Mouse (Mus musculus) gastrocnemius, adult 18-20 months (tissue): ENCODE data around the gene Crct1. TPM values are rescaled to one million over a fixed set of nuclear protein-coding genes. Genes with fewer than 3 reads are reported as not detected.

ENCODE experiments used
- DNase-seq: peaks from one replicate; pipeline ENCODE4 v3.0.0; 2021; ENCODE audit warnings: low spot score
- long read RNA-seq, 2 experiments: library from polyadenylated mRNA; stranded (forward); transcript quantifications; one replicate each; pipeline ENCODE4 v2.0.0; 2021
- total RNA-seq, 2 experiments: library from RNA; stranded (reverse); gene quantifications; 2 replicates each; pipeline ENCODE4 v1.2.3; 2021

Crct1 gene
- total RNA-seq, result not detected
- long read RNA-seq, experiment 1, result 0 reads
- long read RNA-seq, experiment 2, result 0 reads

GRCm38 (mm10) chr3:93015460-93016104 lies at the start of gene Crct1:
Crct1 (minus strand) TSS chr3:93015687.
- no peak for DNase-seq

- no peak for DNase-seq
Observed at GRCm38 (mm10) chr3:93052826-93053474, 37.5 kb upstream of the Crct1 start.

- no peak for DNase-seq
Observed at GRCm38 (mm10) chr3:93050182-93050581, 34.7 kb upstream of the Crct1 start.

GRCm38 (mm10) chr3:93031450-93031849 lies 16.0 kb upstream of the Crct1 start:
- DNase-seq, result no peak

GRCm38 (mm10) chr3:93025486-93025885 lies 10.0 kb upstream of the Crct1 start:
- no peak for DNase-seq

- DNase-seq, result no peak
Observed at GRCm38 (mm10) chr3:93023411-93024184, 8.1 kb upstream of the Crct1 start.

GRCm38 (mm10) chr3:93021171-93021570 lies 5.7 kb upstream of the Crct1 start:
- no peak for DNase-seq

- no peak for DNase-seq
Observed at GRCm38 (mm10) chr3:93018960-93019359, 3.5 kb upstream of the Crct1 start, which contains the start of gene Lce1m. Lce1m (minus strand) TSS chr3:93019060.

GRCm38 (mm10) chr3:93014871-93015270 lies 616 bp downstream of the Crct1 start:
- no peak for DNase-seq

- no peak for DNase-seq
Observed at GRCm38 (mm10) chr3:93014378-93014801, 1.1 kb downstream of the Crct1 start.

- no peak for DNase-seq
Observed at GRCm38 (mm10) chr3:93002843-93003242, 12.6 kb downstream of the Crct1 start.

- no peak for DNase-seq
Observed at GRCm38 (mm10) chr3:93000621-93001020, 14.9 kb downstream of the Crct1 start.

- DNase-seq, result peak; percentile 26
Observed at GRCm38 (mm10) chr3:92998691-92999090, 16.8 kb downstream of the Crct1 start.

- no peak for DNase-seq
Observed at GRCm38 (mm10) chr3:92991926-92992325, 23.6 kb downstream of the Crct1 start, which contains the start of gene Lce3f. Lce3f (plus strand) TSS chr3:92992226.

- no peak for DNase-seq
Observed at GRCm38 (mm10) chr3:92978484-92978883, 37.0 kb downstream of the Crct1 start.

GRCm38 (mm10) chr3:92966761-92967160 lies 48.7 kb downstream of the Crct1 start, which contains the start of gene Lce3e:
Lce3e (plus strand) TSS chr3:92967061.
- DNase-seq, result no peak

Other genes with a start within 250 kb of the Crct1 start
- gene Lce1i, start 236.8 kb downstream of the Crct1 start, total RNA-seq, result not detected
- gene Lce1j, start 225.2 kb downstream of the Crct1 start, total RNA-seq, result not detected
- gene Lce1k, start 207.8 kb downstream of the Crct1 start, total RNA-seq, result not detected
- gene Kprp, start 188.4 kb downstream of the Crct1 start, total RNA-seq, result not detected
- not detected for gene Lce1l, start 164.4 kb downstream of the Crct1 start, total RNA-seq
- gene 2310050C09Rik, start 145.5 kb downstream of the Crct1 start, total RNA-seq, result not detected
- gene Lce3a, start 89.5 kb downstream of the Crct1 start, total RNA-seq, result not detected
- not detected for gene Lce3b, start 82.7 kb downstream of the Crct1 start, total RNA-seq
- gene Lce3c, start 71.2 kb downstream of the Crct1 start, total RNA-seq, result not detected
- gene Lce3d, start 58.3 kb downstream of the Crct1 start, total RNA-seq, result not detected
- not detected for gene Lce3e, start 48.6 kb downstream of the Crct1 start, total RNA-seq
- gene Lce3f, start 23.5 kb downstream of the Crct1 start, total RNA-seq, result not detected
- not detected for gene Lce1m, start 3.4 kb upstream of the Crct1 start, total RNA-seq
- gene Gm4858, start 53.1 kb upstream of the Crct1 start, total RNA-seq, result not detected
- not detected for gene Crnn, start 129.1 kb upstream of the Crct1 start, total RNA-seq
- gene Flg2, start 181.6 kb upstream of the Crct1 start, total RNA-seq, result not detected